Mouse (Mus musculus) T-helper 1 cell (primary cell): Measurements from ENCODE around the gene Ankrd6.

ENCODE experiments used
- in situ Hi-C: fragments of 300-600 bp; cut with MboI, MseI; formaldehyde crosslinking; loops from one replicate; pipeline ENCODE4 v1.15.1; 2025; ENCODE audit warnings: high pct_unique_total_duplicates

The Ankrd6 gene

GRCm38 (mm10) chr4:32906627-32907026, 44.0 kb downstream of the Ankrd6 start:
- in situ Hi-C loops, result no loop called here

- in situ Hi-C loops, result no loop called here
These were observed 44.7 kb downstream of the Ankrd6 start for GRCm38 (mm10) chr4:32905913-32906312.

GRCm38 (mm10) chr4:32905381-32905780, 45.3 kb downstream of the Ankrd6 start:
- in situ Hi-C loops, result no loop called here

- in situ Hi-C loops, result no loop called here
These were observed 46.8 kb downstream of the Ankrd6 start for GRCm38 (mm10) chr4:32903826-32904225.

GRCm38 (mm10) chr4:32899051-32899450, 51.6 kb downstream of the Ankrd6 start:
- in situ Hi-C loops, result no loop called here

GRCm38 (mm10) chr4:32891341-32891740, 59.3 kb downstream of the Ankrd6 start:
- in situ Hi-C loops, result no loop called here

- in situ Hi-C loops, result no loop called here
These were observed 59.9 kb downstream of the Ankrd6 start for GRCm38 (mm10) chr4:32890735-32891098.

GRCm38 (mm10) chr4:32889996-32890734, 60.5 kb downstream of the Ankrd6 start:
- in situ Hi-C loops, result no loop called here

- in situ Hi-C loops, result no loop called here
These were observed 61.4 kb downstream of the Ankrd6 start for GRCm38 (mm10) chr4:32889246-32889645.

- in situ Hi-C loops, result no loop called here
These were observed 64.2 kb downstream of the Ankrd6 start for GRCm38 (mm10) chr4:32886479-32886878.

- in situ Hi-C loops, result no loop called here
These were observed 66.0 kb downstream of the Ankrd6 start for GRCm38 (mm10) chr4:32884599-32884998.

- in situ Hi-C loops, result no loop called here
These were observed 69.6 kb downstream of the Ankrd6 start for GRCm38 (mm10) chr4:32881001-32881400.

GRCm38 (mm10) chr4:32874669-32875068, 76.0 kb downstream of the Ankrd6 start:
- in situ Hi-C loops, result no loop called here

GRCm38 (mm10) chr4:32872189-32872749, 78.4 kb downstream of the Ankrd6 start:
- in situ Hi-C loops, result no loop called here

GRCm38 (mm10) chr4:32869370-32869769, 81.3 kb downstream of the Ankrd6 start:
- in situ Hi-C loops, result no loop called here

GRCm38 (mm10) chr4:32868858-32869257, 81.8 kb downstream of the Ankrd6 start:
- in situ Hi-C loops, result no loop called here

GRCm38 (mm10) chr4:32868437-32868836, 82.2 kb downstream of the Ankrd6 start:
- in situ Hi-C loops, result no loop called here

- in situ Hi-C loops, result no loop called here
These were observed 83.2 kb downstream of the Ankrd6 start for GRCm38 (mm10) chr4:32867460-32867859.

- in situ Hi-C loops, result no loop called here
These were observed 85.8 kb downstream of the Ankrd6 start for GRCm38 (mm10) chr4:32864867-32865242.

- in situ Hi-C loops, result no loop called here
These were observed 86.3 kb downstream of the Ankrd6 start for GRCm38 (mm10) chr4:32864131-32864866.

GRCm38 (mm10) chr4:32863447-32864130, 87.1 kb downstream of the Ankrd6 start:
- in situ Hi-C loops, result no loop called here

- in situ Hi-C loops, result no loop called here
These were observed 87.7 kb downstream of the Ankrd6 start for GRCm38 (mm10) chr4:32862751-32863446.
